Mouse (Mus musculus): ENCODE results near the gene Fbxo45.

Gene Fbxo45

DNA sequence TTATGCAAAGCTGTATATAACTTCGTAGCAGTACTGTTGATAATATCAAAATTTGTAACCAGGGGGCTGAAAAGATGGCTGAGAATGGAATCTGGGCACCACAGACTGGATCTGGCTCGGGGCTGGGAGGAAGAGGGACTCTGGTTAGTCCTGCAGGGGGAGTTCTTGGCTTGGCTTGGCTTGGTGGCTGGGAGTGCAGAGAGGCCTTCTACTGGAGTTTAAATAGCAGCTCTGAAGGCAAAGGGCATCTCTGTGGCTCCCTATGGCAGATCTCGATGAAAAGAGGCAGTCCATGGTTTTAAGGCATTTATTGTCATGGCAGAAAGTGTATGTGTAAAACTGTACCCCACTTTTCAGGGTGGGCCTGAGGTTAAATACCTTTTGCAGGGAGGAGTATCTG, 42.1 kb downstream of the Fbxo45 start:
- in situ Hi-C loops (cut with MboI; ENCODE audit: low sequenced_read_pairs): no loop called here

DNA sequence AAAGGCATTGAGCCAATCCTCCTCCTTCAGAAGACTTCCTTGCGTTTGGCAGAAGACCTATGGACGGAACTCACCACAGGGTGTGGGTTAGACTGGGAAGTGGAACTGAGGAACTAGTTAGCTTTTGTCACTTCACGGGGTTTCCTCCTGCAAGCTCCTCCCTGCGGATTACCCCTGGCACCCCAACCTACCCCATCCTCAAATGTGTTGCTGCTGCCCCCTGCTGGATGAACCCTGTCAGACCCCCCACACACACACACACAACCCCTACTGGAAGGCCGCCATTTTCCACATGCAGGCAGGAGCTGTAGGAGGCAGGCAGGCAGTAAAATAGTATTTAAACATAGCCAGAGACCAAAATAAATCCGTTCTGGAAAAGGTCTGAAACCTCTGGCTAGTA, 44.3 kb downstream of the Fbxo45 start:
- in situ Hi-C loops (cut with MboI; ENCODE audit: low sequenced_read_pairs): no loop called here

DNA sequence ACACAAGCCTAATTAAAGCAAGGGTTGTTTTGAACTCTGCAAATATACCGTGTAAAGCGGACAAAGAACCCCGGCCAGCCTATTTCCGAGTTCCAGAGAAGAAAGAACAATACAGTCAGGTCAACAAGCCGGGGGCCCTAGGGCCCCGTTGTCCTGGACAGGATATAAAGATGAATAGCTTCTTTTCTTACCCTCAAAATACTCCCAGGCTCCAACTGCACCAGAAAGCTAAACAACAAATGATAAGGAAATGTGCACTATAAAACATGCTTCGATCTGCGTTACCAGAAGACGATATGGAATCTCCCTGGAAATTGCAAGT, 46.0 kb downstream of the Fbxo45 start:
- in situ Hi-C loops (cut with MboI; ENCODE audit: low sequenced_read_pairs): no loop called here

DNA sequence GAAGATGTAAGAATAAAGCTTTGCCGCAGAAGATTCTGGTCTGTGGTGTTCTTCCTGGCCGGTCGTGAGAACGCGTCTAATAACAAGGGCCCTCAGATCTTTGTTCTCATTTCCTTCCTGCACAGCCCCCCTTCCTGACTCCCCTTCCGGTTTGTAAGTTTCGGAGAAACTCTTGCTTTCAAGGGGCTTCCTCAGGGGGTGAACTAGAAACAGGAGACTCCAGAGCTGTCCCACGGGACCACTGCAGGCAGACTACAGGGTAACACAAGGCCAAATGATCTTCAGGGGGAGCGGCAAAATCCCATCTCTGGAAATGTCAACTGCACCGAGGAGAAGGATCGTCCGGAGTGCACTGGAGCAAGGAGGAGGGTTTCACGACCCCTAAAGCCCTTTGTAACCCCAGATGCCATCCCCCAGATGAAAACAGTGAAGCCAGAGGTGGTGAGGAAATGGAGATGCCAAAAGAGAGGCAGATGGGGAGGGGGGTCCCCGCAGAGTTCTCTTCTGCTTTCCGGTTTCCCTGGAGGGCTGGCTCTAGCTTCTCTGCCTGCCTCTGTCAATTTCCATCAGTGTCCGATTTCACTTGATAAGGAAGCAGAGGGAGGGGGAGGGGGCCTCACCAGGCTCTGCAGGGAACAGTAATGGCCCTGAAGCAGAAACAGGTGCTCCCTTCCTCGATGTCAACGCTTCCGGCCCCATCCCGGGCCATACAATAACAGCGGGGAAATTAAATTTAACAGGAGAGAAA, 46.5 kb downstream of the Fbxo45 start:
- in situ Hi-C loops (cut with MboI; ENCODE audit: low sequenced_read_pairs): no loop called here

DNA sequence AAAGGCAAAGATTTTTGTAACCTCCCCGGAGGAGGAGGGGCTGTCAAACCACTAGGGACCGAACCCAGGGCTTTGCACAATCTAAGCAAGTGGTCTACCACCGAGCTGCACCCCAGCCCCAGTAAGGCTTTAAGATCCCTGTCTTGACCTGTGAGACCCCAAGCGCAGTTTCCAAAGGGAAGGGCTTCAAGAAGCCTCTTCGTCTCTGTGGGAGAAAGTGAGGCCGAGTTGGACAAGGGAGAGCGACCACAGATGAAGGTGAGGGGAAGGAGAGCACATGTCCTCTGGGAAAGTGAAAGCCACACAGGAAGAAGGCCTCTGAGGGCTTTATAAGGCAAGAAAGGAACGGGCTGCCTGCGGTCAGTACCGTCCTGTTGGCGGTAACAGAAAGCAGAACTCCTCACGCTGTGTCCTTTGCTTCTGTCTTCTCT, 56.9 kb downstream of the Fbxo45 start:
- in situ Hi-C loops (cut with MboI; ENCODE audit: low sequenced_read_pairs): no loop called here

DNA sequence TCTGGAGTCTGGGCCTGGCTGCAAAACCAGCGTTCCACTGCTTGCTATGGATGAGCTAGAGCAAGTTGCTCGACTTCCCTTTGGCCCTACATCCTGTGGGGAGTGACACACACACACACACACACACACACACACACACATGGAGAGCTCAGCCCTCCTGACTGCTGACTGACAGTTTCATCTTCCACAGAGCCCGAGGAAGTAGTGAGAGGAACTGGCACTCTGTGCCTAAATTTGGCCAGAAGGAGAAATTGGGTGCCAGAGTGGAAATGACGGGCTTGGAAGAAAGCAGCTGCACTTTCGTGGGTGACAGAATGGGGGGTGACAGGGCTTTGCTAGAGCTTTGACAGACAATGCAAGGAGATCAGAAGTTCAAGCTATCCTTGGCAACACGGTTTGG, 57.8 kb downstream of the Fbxo45 start:
- in situ Hi-C loops (cut with MboI; ENCODE audit: low sequenced_read_pairs): no loop called here

DNA sequence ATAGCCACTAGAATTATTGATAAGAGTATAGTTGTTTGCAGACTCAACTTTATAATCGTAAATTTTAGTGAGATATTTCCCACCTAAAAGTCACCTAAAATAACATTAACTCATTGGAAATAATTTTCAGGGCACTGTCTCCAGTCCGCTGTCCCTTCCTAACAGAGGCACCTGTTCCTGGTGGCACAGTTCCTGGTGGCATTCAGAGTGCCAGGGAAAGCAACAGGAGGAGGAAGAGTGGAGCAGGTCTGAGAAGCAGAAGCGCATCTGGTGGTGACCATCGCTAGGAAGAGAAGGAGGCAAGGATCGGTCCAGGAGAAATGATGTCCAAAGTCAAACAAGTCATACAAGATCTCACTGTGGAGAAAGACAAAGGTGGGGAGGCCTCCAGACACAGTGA, 60.9 kb downstream of the Fbxo45 start:
- in situ Hi-C loops (cut with MboI; ENCODE audit: low sequenced_read_pairs): no loop called here
